Mouse (Mus musculus) heart, postnatal 0 days (tissue): Measurements from ENCODE around the gene Mettl1. TPM values are rescaled to one million over a fixed set of nuclear protein-coding genes. Genes with fewer than 3 reads are reported as not detected.

Experiments
- ATAC-seq: fragments of 200-750 bp; cut with Nextera tagmentation; 2 replicates; pipeline ENCODE4 v1.8.0; 2017; ENCODE audit warnings: low read depth, moderate number of reproducible peaks, moderate library complexity; ENCODE audit not compliant: insufficient read depth
- DNase-seq: peaks from one replicate; pipeline ENCODE4 v3.0.0-alpha.2; 2016; ENCODE audit warnings: low spot score
- H3K27ac ChIP-seq: fragments of 300-500 bp; sonication (generic); 2 replicates; pipeline ENCODE4 v1.5.1; 2014; ENCODE audit warnings: low read depth, mild to moderate bottlenecking
- H3K27me3 ChIP-seq: fragments of 300-500 bp; sonication (generic); 2 replicates; pipeline ENCODE4 v1.6.1; 2014; ENCODE audit warnings: low read length, mixed read lengths; ENCODE audit not compliant: control insufficient read depth, insufficient read depth
- H3K36me3 ChIP-seq: fragments of 300-500 bp; sonication (generic); replicated peaks from 2 replicates; pipeline ENCODE4 v1.6.1; 2014; ENCODE audit warnings: low read length, mixed read lengths; ENCODE audit not compliant: control insufficient read depth, insufficient read depth
- H3K4me1 ChIP-seq: fragments of 300-500 bp; sonication (generic); 2 replicates; pipeline ENCODE4 v1.6.1; 2014; ENCODE audit warnings: antibody characterized with exemption; ENCODE audit not compliant: control insufficient read depth, insufficient read depth
- H3K4me2 ChIP-seq: fragments of 300-500 bp; sonication (generic); 2 replicates; pipeline ENCODE4 v1.6.1; 2014; ENCODE audit warnings: low read depth, mild to moderate bottlenecking, low read length, moderate library complexity
- H3K4me3 ChIP-seq: fragments of 300-500 bp; sonication (generic); 2 replicates; pipeline ENCODE4 v1.5.1; 2014; ENCODE audit warnings: low read depth, low read length
- H3K9ac ChIP-seq: fragments of 300-500 bp; sonication (generic); replicated peaks from 2 replicates; pipeline ENCODE4 v1.6.1; 2014; ENCODE audit warnings: low read depth, low read length, mixed read lengths
- H3K9me3 ChIP-seq: fragments of 300-500 bp; sonication (generic); replicated peaks from 2 replicates; pipeline ENCODE4 v1.6.1; 2016; ENCODE audit warnings: low read length; ENCODE audit not compliant: control insufficient read depth
- CTCF ChIP-seq: IDR thresholded peaks from 2 replicates; pipeline ENCODE4 v1.5.1; 2016; ENCODE audit warnings: antibody characterized with exemption, control low read depth, low read depth
- EP300 ChIP-seq: IDR thresholded peaks from 2 replicates; pipeline ENCODE4 v1.6.1; 2016; ENCODE audit warnings: antibody characterized with exemption, low read depth
- WGBS: fragments of 180-500 bp; shearing (Covaris S2); extraction: QIAGEN DNeasy Blood & Tissue Kit; methylation state at CpG from one replicate; pipeline ENCODE4 v1.1.7; 2014; 5-methylcytosine and 5-hydroxymethylcytosine counted together
- polyA plus RNA-seq: library from polyadenylated mRNA; unstranded; fragments of >200 nt; fragmentation: Nextera tagmentation; extraction: Ambion mirVana; gene quantifications from 2 replicates; pipeline ENCODE4 v1.2.1, GENCODE M21; 2015
- total RNA-seq: library from RNA; depleted of rRNA; stranded (reverse); fragments of >200 nt; gene quantifications from 2 replicates; pipeline ENCODE4 v1.2.3, GENCODE M21; 2014; ENCODE audit warnings: low replicate concordance

Mettl1 gene
- total and polyA plus RNA-seq, 2 experiments from 2014 or later = 9.2 to 19.6 TPM

GRCm38 (mm10) chr10:127078677-127079575 is 37.7 kb downstream of the Mettl1 start:
- H3K9me3 ChIP-seq = no peaks in the 10 kb centered on the region
- H3K4me2 ChIP-seq = peak overlapping the region; percentile 65
- peaks cover 86% of the 10 kb centered on the region for H3K27me3 ChIP-seq
- H3K4me1 ChIP-seq = no peaks in the 10 kb centered on the region
- ATAC-seq = no peak; the same call in 1 of the 2 replicates
- DNase-seq = no peak
- no peak overlapping the region for H3K27ac ChIP-seq
- no peaks in the 10 kb centered on the region for H3K36me3 ChIP-seq
- H3K4me3 ChIP-seq = peak overlapping the region; percentile 45
- no peak for TF ChIP-seq EP300
- no peak for TF ChIP-seq CTCF
- 0 out of 2 replicates have a peak overlapping the region, but pooled peaks have one; percentile 25 for H3K9ac ChIP-seq
- 5% methylated on average over 29 of the region's 49 CpGs for WGBS

GRCm38 (mm10) chr10:127079665-127080391 is 38.6 kb downstream of the Mettl1 start:
- Histone ChIP-seq H3K9me3 (no peaks in the 10 kb centered on the region), H3K27ac (no peak overlapping the region), H3K36me3 (no peaks in the 10 kb centered on the region), H3K27me3 (peaks cover 89% of the 10 kb centered on the region), H3K4me2 (peak overlapping the region; percentile 65), H3K4me1 (no peaks in the 10 kb centered on the region), H3K9ac (0 out of 2 replicates have a peak overlapping the region, but pooled peaks have one; percentile 25), H3K4me3 (peak overlapping the region; percentile 45)
- TF ChIP-seq CTCF (no peak), EP300 (no peak)
- DNase-seq (no peak), ATAC-seq (no peak)
- WGBS = 7% methylated on average over 46 of the region's 70 CpGs

- Histone ChIP-seq H3K27me3 (peaks cover 83% of the 10 kb centered on the region), H3K36me3 (no peaks in the 10 kb centered on the region), H3K4me2 (peak overlapping the region; percentile 57), H3K4me3 (peak overlapping the region; percentile 45), H3K4me1 (no peaks in the 10 kb centered on the region), H3K27ac (no peak overlapping the region), H3K9ac (no peak overlapping the region), H3K9me3 (no peaks in the 10 kb centered on the region)
- DNase-seq (no peak), ATAC-seq (no peak)
- no peak for TF ChIP-seq EP300
- WGBS = 5% methylated on average over 47 of the region's 48 CpGs
Measured at GRCm38 (mm10) chr10:127080901-127081780, 39.9 kb downstream of the Mettl1 start.

- Histone ChIP-seq H3K4me3 (no peak overlapping the region; the same call in 1 of the 2 replicates), H3K9ac (no peak overlapping the region), H3K36me3 (no peaks in the 10 kb centered on the region), H3K4me1 (no peaks in the 10 kb centered on the region), H3K9me3 (no peaks in the 10 kb centered on the region), H3K4me2 (peak overlapping the region; percentile 57; the same call in 1 of the 2 replicates), H3K27ac (no peak overlapping the region), H3K27me3 (peaks cover 76% of the 10 kb centered on the region)
- DNase-seq = no peak
- no peak for ATAC-seq
- 31% methylated on average over 8 of the region's 8 CpGs for WGBS
- TF ChIP-seq EP300 (no peak), CTCF (no peak)
Measured at GRCm38 (mm10) chr10:127081996-127082620, 40.9 kb downstream of the Mettl1 start.
